Mouse (Mus musculus): ENCODE measurements around the gene Apoc4.
A peak's percentile ranks its signal among the peaks of the same experiment; 100 is the strongest.

The Apoc4 gene

DNA sequence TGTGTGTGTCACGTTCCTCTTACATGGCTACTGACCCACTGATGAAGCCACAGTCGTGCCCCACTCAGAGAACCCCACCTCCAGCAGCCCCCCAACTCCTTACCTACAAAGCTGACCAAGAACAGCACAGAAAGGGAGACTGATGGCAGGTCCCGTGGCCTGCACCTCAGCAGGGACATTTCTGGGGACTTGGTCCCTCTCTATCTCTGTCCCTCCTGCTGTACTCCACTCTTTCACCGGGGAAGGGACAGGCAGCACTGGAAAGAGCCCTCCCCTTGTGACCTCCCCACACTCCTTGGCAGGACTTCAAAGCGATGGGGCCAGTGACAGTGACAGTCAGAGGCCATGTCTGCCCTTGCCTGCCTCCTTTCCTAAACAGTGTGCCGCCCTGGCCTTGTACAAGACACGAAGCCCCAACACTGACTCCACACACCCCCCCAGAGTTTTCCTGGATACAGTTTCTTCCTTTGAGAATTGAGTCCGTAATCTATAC lies at the start of gene Apoc4, which contains the start of gene Gm44805:
TSS of gene Apoc4 (minus strand) at position 278 of the 493 bp plus-strand sequence.
TSS of gene Gm44805 (minus strand) at position 222 of the 493 bp plus-strand sequence.
- no peak for DNase-seq (ENCODE audit: low spot score)

DNA sequence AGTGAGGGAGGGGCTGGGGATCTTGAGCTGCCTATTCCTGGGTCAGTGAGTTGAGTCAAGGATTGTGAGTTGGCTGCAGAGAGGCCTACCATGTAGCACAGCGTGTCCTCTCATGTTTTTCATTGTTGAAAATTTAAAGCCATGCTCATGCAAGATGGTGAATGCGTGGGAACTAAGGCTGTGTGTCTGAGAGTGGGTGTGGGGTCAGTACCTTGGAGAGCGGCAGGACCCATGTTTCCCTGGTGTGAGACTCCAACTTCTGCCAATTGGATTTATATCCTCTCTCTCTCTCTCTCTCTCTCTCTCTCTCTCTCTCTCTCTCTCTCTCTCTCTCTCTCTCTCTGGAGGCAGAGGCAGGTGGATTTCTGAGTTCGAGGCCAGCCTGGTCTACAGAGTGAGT lies 45.3 kb upstream of the Apoc4 start:
- no peak for DNase-seq (ENCODE audit: low spot score)

DNA sequence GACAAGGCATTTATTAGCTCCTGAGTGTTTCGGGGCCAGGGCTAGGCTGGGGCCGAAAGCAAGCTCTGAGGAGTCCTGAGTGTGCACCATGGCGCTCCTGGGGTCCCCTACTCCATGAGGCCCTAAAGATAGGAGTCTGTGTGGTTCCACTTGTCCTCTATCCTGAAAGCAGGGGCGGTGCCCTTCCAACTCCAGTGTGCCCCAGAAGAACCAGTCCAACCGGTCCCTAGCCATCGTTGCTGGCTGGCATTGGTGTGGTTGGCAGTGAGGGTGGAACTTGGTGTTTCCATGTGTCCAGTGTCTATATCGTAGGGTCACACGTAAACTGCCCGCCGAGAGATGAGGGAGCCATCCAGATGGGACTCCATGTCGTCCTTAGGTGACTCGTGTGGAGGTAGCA lies 42.9 kb upstream of the Apoc4 start:
- peak; percentile 83 for DNase-seq (ENCODE audit: low spot score)

DNA sequence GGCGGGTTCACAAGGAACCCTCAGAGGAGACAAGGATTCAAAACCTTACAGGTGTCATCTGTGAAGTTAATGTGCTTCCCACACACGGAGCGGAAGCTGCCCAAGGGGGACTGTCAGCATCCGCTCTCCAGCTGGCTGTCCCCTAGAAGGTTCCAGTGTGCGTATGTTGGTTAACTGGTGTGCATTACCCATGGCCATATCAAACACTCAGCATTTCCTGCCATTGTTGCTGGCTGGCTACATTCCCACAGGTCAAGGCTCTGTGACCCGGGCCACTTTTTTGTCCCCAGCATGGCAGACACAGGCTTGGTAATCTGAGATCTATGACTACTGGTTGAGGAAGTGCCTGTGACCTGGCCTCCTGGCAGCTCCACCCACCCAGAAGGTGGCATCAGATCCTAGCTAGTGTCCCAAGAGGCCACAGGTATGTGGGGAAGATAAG lies 41.5 kb upstream of the Apoc4 start:
- peak; percentile 23 for DNase-seq (ENCODE audit: low spot score)

DNA sequence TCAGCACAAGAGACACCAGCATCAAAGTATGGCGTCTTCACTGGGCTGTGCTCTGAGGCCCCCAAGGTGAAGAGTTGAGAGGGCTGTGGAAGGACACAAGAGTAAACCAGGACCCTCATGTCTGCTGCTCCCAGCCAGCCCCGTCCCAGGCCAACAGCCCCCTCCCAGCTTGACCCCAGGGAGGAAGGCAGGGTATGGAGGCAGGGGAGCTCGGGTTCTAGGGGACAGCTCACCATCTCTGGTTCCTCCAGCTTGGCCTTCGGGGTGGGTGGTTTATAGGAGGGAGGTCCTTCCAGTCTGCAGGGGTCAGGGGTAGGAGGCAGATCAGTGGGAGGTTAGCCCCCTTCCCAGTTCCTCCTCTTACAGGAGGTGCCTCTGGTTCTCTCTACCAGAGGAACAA lies 37.9 kb upstream of the Apoc4 start:
- no peak for DNase-seq (ENCODE audit: low spot score)

DNA sequence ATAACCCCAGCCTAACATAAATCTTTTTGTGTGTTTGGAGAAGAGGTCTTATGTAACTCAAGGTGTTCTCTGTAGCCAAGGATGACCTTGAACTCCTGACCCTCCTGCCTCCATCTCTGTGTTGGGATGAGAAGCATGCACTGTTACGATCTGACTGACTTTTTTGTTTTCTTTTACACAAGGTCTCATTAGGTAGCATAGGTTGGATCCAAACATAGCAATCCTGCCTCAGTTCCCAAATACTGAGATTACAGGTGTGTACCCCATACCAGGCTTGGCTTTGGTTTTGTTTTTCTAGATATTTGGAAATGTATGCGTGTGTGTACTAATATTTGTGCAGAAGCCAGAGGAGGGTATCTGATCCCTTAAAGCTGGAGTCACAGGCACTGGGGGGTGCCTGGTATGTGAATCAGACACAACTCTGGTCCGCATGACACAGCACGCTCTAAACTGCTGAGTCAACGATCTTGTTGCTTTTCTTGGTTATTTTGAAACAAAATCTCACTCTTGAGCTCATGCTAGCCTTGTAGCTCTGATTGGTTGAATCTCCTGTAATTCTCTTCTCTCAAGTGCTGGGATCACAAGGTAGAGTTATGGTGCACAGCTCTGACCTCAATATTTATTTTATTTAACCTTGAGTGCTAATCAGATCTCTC lies 37.1 kb upstream of the Apoc4 start:
- DNase-seq (ENCODE audit: low spot score) = no peak

DNA sequence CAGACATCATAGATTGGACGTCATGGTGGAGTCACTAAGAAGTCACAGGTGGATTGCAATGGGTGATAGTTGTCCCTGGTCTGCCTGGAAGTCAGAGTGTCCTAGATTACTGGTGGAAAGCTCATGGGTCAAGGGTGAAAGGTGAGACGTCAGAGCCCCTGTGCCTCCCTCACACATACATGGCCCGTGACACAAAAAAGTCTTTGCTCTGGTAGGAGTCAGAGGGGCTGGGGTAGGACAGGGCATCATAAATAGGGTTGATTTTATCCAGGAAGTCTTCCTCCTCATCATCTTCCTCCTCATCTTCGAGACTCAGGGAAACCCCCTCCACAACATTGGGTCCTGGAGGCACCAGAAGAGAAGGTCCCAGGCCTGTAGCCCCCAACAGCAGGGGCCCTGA lies 36.1 kb upstream of the Apoc4 start:
- no peak for DNase-seq (ENCODE audit: low spot score)

DNA sequence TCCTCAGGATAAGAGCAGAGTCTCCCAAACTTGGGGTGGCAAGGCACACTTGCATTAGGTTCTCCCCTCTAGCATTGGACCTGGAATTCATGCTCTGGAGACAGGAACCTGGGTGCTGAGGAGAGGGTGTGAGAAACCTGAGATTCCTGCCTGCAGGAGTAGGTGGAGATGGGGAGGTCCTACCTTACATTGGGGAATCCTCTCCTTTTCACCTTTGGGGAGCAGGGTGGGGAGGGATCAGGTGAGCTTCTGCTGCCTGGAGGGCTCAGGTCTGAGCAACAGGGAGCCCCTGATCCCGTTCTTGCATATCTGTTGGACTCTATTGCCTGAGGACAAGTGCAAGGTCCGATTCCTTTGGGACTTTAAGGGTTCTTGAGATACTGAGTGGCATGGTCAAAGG lies 35.5 kb upstream of the Apoc4 start:
- DNase-seq (ENCODE audit: low spot score) = no peak

DNA sequence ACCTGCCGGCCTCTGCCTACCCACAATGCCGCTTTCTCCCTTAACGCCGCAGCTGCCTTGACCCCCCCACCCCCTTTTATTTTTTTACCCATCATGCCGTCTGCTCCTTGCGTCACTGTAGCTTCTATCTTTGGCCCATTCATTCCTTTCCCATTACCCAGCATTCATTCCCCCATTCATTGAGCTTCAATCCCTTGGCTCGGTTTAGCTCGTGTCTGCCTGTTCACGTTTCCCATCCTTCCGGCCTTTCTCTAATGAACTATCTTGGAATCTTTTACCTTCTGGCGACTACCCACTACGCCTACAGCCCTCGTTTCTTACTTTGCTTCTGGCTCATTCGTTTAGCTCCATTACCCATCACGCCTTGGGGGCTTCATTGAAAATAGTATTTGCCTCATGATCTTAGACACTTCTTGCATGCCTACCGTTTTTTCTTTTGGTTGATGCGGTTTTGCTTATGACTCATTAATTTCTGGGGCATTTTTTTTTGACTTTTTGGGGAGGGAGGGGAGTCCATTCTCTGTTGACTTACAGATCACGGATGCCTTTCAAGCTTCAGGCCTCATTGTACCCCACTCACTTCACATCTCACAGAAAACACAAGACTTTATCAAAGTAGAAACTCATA lies 34.9 kb upstream of the Apoc4 start:
- DNase-seq (ENCODE audit: low spot score) = no peak

DNA sequence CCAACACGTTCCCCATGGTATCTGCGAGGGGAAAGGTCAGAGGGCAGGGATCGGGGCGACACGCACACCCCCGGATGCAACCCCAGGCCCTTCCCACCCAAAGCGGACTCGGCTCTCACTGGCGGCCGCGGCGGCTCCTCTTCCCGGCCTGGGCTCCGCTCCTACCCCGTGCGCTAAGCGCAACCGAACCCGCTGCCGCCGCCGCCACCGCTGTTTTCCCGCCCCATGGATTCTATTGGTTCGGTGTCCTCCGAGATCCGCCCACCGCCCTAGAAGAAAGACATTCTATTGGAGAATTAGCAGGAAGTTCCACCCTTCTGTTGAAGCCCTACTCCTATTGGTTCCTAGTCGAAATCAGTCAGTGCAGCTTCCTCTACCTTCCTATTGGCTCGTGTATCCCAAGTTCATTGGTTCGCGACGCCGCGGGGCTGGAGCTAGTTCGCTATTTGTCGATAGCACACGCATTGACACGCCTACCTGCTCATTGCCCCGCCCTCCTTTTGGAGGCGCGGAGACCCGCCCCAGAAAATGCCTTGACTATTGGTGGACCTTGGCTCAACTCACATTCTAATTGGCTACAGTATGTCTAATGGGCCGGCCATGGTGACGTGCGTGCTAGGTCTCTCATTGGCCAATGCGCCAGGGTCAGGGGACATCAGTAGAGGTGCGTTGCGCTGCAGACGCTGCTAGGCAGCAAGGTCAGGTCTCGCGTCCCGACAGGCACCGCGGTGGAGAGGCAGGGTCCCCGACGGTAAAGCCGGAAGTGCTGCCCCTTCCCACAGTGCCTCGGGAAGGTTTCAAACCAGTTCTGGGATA lies 34.2 kb upstream of the Apoc4 start, which contains the start of gene Tomm40:
TSS of gene Tomm40 (minus strand) at position 200 of the 816 bp plus-strand sequence.
- peak; percentile 99 for DNase-seq (ENCODE audit: low spot score)

DNA sequence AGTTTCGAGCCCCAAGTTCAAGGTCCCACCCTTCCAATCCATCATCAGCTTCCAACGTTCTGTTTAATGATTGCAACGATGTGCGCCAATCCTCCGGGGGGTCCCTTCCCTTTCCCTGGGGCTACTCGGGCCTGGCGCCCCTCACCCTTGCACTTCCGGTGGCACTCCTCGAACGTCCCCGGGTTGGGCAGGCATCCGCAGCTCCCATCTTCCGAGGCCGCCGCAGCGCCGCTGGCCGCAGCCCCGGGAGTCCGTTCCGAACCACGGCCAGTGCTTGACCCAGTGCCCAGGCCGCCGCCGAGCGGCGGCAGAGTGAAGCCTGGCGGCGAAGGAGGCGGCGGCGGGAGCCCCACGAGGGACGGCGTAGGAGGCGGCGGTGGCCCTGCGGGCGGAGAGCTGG lies 33.6 kb upstream of the Apoc4 start:
- DNase-seq (ENCODE audit: low spot score) = no peak

DNA sequence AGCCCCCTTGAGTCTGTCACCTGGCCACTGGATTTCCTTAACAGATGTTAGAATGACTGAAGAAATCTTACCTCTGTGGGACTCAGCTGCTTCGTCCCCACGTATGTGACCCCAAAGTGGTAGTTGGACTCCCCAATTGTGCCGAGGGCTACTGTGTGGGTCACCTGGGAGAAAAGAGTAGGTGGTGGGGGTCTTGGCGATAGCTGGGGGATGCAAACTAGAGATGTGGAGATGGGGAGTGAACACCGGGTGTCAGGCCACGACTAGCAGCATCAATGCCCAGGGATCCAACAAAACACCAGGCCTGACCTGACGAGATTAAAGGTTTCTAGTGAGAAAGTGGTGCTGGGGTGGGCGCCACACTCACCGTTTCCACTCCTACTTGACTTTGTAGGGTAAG lies 32.3 kb upstream of the Apoc4 start:
- no peak for DNase-seq (ENCODE audit: low spot score)

DNA sequence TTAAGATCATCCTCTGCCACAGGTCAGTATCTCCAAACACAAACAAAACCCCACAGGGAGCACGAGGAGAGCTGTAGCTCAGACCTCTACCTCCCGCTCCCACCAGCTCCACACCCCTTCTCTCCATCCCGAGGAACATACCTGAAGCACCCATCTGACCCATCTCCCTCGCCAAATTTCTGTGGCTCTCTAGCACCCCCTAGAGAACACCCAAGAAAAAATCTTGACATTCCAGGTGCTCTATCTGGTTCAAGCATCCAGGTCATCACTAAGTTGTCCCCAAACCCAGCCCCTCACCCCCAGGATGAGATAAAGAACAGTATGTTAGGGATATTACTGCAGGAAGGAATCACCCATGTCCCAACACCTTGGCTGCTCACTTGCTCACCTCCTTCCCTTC lies 31.9 kb upstream of the Apoc4 start:
- DNase-seq (ENCODE audit: low spot score) = no peak

DNA sequence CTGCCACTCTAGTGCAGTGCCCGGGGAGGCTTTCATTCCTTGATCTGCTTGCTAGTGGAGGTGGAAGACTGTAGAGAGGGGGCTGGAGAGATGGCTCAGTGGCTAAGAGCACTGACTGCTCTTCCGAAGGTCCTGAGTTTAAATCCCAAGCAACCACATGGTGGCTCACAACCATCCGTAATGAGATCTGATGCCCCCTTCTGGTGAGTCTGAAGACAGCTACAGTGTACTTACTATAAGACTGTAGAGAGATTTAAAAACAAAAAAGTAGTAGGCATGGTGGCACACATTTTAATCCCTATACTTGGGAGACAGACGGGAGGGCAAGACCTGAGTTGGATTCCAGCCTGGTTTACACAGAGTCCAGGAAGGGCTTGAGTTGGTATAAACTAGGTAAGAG lies 31.1 kb upstream of the Apoc4 start:
- DNase-seq (ENCODE audit: low spot score) = no peak

DNA sequence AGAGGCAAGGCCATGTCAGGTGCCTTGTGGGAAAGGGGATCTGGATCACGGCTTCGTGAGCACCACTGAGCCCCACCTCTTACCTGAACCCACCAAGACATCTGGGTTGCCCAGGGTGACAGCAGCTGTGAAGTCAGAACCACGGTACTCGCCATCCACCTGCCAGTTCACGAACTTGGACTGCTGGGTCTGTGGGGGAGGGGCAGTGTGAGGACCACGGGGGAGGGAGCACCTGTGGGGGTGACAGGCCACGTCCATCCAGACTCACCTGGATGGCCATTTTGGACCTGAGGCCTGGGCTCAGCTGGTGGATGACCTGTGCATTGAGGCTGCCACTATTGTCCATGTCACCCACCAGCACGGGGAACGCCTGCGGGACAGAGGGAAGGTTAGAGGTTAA lies 29.4 kb upstream of the Apoc4 start:
- no peak for DNase-seq (ENCODE audit: low spot score)

DNA sequence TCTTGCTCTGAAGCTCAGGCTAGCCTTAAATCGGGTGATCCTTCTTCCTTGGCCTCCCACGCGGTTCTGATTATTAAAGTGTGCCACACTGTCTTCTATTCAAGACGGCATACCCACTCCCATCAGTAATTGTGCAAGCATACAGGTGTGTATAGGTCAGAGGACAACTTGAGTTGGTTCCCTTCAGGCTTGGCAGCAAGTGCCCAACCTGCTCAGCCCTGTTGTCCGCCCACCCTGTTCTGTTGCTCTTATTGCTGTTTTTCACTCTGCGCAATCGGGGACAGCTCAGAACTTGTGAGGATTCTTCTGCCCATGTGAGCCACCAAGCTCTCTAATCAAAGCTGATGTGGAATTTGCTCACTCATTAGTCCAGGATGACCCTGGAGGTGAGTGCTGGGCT lies 24.0 kb upstream of the Apoc4 start:
- no peak for DNase-seq (ENCODE audit: low spot score)

DNA sequence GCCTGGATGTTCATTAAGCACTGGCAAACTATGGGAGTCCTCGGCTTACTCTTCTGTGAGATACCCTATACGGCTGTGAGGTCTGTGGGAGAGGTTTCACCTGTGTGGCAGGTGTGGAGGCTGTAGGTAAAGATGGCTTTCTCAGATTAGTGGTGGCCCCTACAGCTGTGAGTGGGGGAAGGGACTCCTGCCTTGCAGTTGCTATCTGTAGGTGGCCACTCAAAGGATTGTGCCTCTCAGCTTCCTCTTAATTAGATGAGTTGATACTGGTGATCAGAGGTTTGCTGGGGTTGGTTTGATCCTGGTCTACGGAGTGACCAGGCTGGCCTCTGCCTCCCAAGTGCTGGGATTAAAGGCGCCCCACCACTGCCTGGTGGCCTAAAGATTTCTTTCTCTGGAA lies 23.2 kb upstream of the Apoc4 start:
- no peak for DNase-seq (ENCODE audit: low spot score)

DNA sequence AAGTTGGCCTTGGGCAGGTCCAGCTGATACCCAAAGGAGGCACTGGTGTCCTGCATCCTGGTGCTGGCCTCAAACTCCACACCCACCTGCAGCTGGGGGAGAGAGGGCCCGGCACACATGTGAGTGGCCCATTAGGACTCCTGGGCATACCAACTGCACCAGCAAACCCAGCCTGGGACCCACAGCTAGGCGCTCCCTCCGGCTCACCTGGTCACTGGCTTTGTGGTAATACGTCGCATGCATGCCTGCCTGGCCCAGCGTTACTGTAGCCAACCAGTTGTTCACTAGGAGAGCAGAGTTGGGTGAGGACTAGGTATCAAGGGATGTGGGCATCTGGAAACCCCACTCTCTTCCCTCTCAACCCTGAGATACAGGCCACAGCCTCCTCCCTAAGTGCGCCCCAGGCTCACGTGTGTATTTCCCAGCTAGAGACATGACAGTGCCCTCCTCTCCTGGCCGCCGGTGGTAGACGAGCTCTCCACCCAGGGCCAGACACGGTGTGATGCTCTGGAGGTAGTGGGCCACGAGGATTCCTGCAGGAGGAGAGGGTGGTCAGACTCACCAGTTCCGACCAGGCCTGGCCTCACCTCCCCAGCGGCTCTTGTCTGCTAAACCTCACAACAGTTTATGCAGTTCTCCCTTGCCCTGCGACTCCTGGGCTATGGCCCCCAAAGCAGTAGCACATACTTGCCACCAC lies 21.7 kb upstream of the Apoc4 start:
- DNase-seq (ENCODE audit: low spot score) = no peak

DNA sequence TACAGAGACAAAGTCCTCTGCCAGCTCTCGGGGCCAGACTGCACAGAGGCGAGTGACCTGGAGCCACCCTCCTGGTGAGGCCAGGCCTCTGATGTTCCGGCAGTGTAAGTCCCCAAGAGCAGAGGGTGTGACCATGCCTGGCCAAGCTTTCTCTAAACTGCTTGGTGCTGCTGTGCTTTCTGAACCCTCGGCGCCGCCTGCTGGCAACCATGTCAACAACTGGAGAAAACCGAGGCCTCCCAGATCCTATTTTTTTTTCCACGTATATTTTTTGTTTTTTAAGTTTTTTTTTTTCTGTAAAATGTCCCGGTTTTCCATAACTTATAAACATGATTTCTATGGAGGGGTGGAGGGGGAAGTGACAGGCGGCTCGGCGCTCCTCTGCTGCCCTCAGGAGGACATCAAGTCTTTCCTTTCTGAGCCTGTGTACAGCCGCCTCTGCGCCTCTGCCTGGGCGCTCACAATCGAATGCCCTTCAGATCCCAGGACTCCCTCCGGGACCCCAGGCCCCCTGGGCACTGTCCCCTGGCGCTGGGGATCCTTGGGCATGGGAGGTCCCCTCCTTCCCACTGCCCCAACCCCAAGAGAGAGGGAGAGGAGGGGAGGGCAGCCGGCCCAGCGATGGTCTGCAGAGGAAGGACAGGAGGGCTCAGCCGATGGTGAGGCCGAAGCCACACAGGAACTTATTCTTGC lies 19.9 kb upstream of the Apoc4 start:
- peak; percentile 80 for DNase-seq (ENCODE audit: low spot score)

DNA sequence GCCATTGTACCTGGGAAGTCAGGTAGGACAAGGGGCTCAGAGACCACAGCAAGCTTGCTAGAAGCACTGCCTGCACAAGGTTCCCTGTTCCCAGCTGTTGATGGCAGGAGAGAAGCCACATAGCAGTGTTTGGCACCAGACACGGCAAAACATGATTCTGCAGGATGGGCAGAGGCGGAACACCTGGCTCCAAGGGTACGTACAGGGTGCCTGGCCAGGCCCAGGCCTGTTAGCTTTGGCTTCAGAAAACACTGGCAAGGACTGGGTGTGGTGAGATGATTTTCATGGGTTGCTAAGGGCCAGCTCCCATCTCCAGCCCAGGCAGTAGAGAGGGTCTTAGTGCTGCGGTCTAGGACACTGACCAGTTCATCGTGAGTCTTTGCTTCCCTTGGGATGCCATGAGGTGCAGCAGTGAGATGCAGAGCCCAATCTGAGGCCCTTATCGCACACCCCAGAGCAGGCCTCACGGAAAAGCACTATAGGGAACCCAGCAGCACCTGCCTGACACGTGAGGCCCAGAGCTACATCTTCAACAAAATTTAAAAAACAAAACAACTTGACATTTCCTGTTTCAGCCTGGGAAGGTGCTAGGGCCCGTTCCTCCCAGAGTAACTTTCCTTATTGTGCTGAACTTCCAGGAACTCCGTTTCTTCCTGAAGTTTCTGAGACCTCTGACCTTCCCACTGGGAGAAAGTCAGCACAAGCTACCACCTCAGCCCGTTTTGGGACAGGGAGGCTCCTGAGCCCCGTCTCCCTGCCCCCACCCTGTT lies 19.2 kb upstream of the Apoc4 start:
- no peak for DNase-seq (ENCODE audit: low spot score)

DNA sequence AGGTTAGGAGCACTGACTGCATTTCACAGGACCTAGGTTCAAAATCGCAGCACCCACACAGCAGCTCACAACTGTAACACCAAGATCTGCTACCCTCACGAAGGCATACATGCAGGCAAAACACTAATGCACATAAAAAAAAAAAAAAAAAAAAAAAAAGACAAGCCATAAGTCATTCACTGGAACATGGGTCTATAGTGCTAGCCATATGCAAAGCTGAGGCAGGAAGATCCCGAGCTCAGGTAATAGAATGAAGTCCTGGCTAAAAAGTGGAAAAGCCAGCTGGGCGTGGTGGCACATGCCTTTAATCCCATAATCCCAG lies 18.5 kb upstream of the Apoc4 start:
- no peak for DNase-seq (ENCODE audit: low spot score)
